Mouse (Mus musculus) granulocyte monocyte progenitor cell, adult 5-6 weeks (primary cell): ENCODE results near the gene Zfp950. TPM values are rescaled to one million over a fixed set of nuclear protein-coding genes. Genes with fewer than 3 reads are reported as not detected.
A peak's percentile ranks its signal among the peaks of the same experiment; 100 is the strongest.

Experiments used
- ATAC-seq: replicated peaks from 2 replicates; pipeline ENCODE4 v1.8.0; 2016; ENCODE audit warnings: mild to moderate bottlenecking, moderate TSS enrichment, inconsistent platforms; ENCODE audit not compliant: poor library complexity, severe bottlenecking
- total RNA-seq, 2 experiments: library from RNA; stranded (forward) in 1 of 2; stranded (reverse) in 1 of 2; fragments of 200-712, 200-1000 nt in 1 of 2; fragments of >200 nt in 1 of 2; fragmentation: Nextera tagmentation in 1 of 2; gene quantifications; 2 replicates each; pipeline ENCODE4 v1.2.3; 2014 to 2017

The Zfp950 gene
- total RNA-seq, 2 experiments from 2014 or later = 23.1 to 41.2 TPM

GRCm38 (mm10) chr19:61064386-61064785, 76.3 kb downstream of the Zfp950 start:
- no peak for ATAC-seq

DNA sequence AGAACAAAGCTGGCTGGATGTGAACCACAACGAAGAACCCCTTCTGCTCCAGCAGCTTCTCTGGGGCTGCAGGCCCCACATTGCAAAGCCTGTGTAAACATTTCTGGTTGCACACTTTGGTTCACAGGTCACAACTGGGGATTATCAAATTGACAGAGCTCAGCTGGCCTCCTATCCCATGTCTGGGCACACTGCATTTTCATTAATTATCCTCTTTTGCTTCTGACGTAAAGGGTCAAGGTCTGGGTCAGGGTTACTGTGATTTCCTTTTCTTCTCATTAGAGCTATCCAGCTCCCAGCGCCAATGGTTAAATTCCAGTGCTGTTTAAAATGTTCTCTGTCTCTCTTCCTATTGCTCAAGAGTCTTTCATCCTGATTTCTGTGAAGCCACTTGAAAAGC, 83.1 kb downstream of the Zfp950 start:
- no peak for ATAC-seq

DNA sequence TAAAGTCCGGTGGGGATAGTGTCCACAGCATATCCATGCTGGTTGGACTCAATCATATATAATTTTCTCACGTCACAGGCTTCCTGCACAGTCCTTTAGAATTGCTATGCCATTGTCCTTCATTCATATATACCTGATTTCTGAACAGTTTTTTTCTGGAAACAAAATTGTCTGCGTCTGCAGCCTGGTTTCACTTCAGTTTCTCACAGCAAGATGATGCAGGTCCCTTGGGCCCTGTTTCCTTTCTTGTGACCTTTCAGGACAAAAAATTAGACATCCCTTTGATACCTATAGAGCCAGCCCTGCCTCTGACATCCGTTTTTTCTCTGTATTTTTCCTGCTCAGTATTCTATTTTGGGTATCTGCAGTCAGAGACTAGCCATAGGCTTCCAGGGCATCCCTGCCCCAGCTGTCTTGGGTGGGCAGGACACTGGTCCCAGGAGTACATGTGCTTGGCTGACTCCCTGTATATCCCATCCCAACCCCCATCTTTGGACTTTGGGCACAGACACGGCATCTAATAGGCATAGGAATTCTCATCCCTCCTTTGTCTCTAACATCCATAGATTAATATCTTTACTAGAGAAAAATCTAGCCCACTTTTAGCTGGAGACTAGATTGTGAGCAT, 83.7 kb downstream of the Zfp950 start:
- ATAC-seq = no peak

- peak; percentile 97 for ATAC-seq
Observed at GRCm38 (mm10) chr19:61052786-61053185, 87.9 kb downstream of the Zfp950 start.

GRCm38 (mm10) chr19:61052008-61052407, 88.6 kb downstream of the Zfp950 start:
- ATAC-seq = 0 out of 2 replicates have a peak, but pooled peaks have one; percentile 17

- ATAC-seq = no peak
Observed at GRCm38 (mm10) chr19:61051151-61051550, 89.5 kb downstream of the Zfp950 start.

DNA sequence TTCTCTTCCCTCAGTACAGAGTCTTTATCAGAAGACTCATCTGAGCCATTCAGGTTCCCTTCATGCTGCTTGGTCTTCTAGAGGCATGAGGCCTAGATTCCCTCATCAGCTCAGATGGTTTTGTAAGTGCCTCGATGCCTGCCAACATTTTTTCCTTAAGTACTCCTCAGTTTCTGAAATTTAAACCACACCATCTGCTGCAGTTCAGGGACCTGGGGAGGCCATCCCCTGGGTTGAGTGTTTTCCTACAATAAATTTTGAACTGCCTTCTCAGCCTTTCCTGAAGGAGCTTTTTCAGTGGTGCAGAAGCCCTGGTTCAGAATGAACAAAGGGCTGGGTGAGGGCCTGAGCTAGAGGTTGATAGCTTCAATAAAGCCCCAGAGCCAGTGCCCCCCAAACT, 91.2 kb downstream of the Zfp950 start:
- ATAC-seq = no peak

DNA sequence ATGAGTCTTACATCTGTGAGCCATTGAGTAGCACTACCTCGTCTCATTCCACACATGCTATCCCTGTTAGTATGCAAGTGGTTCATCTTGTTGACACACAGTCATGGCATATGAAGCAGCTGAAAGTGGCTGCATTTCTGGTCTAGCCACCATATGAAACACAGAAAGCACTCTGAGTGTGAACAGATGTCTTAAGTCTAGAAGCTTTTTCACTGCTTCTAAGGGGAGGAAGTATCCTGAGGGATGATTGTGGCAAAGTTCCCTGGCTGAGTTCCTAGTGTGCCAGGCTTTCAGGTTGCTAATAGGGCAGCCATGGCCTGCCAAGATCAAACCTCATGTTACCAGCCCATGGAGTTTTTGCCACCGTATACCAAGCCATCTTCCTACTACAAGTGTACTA, 92.0 kb downstream of the Zfp950 start:
- no peak for ATAC-seq

DNA sequence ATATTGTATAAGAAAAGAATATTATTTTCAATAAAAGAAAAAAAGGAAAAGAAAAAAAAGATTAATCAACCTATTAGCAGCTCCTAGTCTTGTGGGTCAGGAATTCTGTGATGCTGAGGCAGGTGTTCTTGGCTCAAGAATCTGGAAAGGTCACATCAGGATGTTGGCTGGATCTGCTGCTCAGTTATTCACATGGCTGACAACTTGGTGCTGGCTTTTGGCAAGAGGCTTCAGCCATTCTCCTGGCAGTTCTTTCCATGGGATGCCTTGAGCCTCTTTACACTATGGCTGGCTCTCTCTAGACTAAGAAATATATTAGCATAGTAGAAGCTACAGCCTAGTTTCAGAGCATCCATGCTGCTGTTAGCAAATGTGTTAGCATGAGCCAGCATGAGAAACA, 101.5 kb downstream of the Zfp950 start:
- no peak for ATAC-seq

- ATAC-seq = no peak
Observed at GRCm38 (mm10) chr19:61031570-61031969, 109.1 kb downstream of the Zfp950 start.

GRCm38 (mm10) chr19:61021939-61022566, 118.6 kb downstream of the Zfp950 start:
- no peak for ATAC-seq

DNA sequence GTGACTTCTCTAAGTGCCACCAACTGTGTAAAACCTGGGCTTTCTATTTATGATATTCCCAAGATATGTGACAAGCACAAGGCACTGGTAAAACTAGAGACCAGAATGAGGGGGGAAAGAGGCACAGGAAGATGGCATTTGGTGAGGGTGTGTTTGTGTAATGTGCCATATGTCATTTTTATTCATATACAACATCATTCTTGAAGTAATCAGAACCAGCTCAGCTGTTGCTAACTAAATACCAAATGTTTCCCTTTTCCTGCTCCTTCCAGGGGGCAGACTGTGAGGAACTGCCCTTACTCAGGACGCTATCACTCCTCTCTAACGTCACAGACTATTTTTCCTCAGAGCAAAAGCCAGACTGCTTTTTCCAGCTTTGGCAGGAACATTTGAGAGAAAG, 119.1 kb downstream of the Zfp950 start:
- ATAC-seq = no peak

GRCm38 (mm10) chr19:61017477-61018266, 123.0 kb downstream of the Zfp950 start:
- peak; percentile 94 for ATAC-seq

DNA sequence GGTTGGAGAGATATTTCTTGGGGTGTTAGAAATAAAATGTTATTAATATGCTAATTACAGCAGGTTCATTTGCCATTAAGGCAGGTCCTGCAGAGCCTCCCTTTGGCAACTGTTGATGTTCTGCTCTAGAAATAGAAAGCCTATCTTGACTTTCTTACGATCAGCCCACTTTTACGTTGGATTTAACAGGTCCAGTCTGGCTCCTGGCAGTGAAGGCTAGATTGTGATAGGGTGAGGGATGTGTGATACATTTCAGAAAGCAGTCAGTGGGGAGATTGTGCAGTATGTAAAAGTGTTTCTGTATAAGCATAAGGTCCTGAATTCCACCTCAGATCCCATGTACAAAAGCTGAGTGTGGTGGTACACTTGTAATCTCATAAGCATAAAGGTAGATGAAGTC, 131.4 kb downstream of the Zfp950 start:
- no peak for ATAC-seq

Other genes starting within 250 kb of the Zfp950 start
- gene Gm7102, start 35.5 kb upstream of the Zfp950 start, total RNA-seq (2014; fragmentation: Nextera tagmentation) = not detected in 2 replicates
- gene Gm7102, start 35.5 kb upstream of the Zfp950 start, total RNA-seq (2017) = 1.0 and 1.1 TPM in 2 replicates
- gene Gm6020, start 43.0 kb upstream of the Zfp950 start, total RNA-seq (2014; fragmentation: Nextera tagmentation) = not detected in 2 replicates
- not detected in 2 replicates for gene Gm6020, start 43.0 kb upstream of the Zfp950 start, total RNA-seq (2017)
- 132 and 140 TPM in 2 replicates for gene Csf2ra, start 87.6 kb upstream of the Zfp950 start, total RNA-seq (2014; fragmentation: Nextera tagmentation)
- gene Csf2ra, start 87.6 kb upstream of the Zfp950 start, total RNA-seq (2017) = 36.1 and 42.1 TPM in 2 replicates
- gene Gm21060, start 156.2 kb upstream of the Zfp950 start, total RNA-seq (2014; fragmentation: Nextera tagmentation) = not detected in 2 replicates
- not detected in 2 replicates for gene Gm21060, start 156.2 kb upstream of the Zfp950 start, total RNA-seq (2017)